Mouse (Mus musculus): ENCODE results near the gene Cops7b. TPM values are rescaled to one million over a fixed set of nuclear protein-coding genes. Genes with fewer than 3 reads are reported as not detected.

Cops7b gene
- polyA plus RNA-seq (2012; fragmentation: generic; extraction: Trizol), result 10 to 100 TPM; 12.1 to 15.8 TPM

DNA sequence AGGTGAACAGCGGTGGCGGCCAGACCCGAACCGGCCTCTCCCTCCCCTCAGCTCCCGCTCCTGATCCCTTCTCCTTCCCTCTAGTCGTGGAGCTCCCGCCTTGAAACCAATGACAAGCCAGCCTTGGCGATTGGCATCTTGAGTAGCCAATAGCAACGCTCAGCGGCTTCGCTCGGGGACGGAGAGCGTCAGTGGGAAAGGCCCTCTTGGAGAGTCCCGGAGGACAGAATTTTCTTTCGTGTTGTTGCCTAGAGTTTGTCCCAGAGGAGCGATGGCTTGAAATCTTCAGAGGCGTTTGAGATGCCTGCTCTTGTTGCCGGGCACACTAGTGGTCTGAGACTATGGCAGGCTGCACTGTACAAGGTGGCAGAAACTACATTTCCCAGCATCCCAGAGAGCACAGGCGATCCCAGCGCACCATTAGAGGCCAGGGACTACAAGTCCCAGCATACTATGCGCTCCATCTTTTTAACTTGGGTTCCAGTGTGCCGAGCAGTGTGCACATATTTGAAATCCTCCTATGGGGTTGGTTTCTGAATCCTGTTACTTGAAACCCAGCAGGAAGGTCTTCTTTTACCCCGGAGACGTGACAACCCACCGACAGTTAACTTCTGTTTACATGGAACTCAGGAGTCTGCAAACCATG, at the start of gene Cops7b, which contains the start of gene Pde6d:
Gene Cops7b (plus strand): TSS at position 454 of the 646 bp plus-strand sequence.
Gene Pde6d (minus strand): TSS at position 179 of the 646 bp plus-strand sequence.

Other genes starting within 250 kb of the Cops7b start
- gene Ncl, start 223.5 kb upstream of the Cops7b start, polyA plus RNA-seq (2012; fragmentation: generic; extraction: Trizol), result 100 to 1,000 TPM in 1 of 2 experiments, 10 to 100 TPM in 1; 69.8 to 102 TPM
- under 1 TPM in 1 of 2 experiments, not detected in 1; 0.04 TPM for gene Nmur1, start 156.7 kb upstream of the Cops7b start, polyA plus RNA-seq (2012; fragmentation: generic; extraction: Trizol)
- gene Tex44, start 156.6 kb upstream of the Cops7b start, polyA plus RNA-seq (2012; fragmentation: generic; extraction: Trizol), result not detected
- gene Ptma, start 56.2 kb upstream of the Cops7b start, polyA plus RNA-seq (2012; fragmentation: generic; extraction: Trizol), result 1,000 to 10,000 TPM in 1 of 2 experiments, 100 to 1,000 TPM in 1; 531 to 1,518 TPM
- 10 to 100 TPM; 21.9 to 66.1 TPM for gene Pde6d, start 275 bp upstream of the Cops7b start, polyA plus RNA-seq (2012; fragmentation: generic; extraction: Trizol)
- gene Nppc, start 87.7 kb downstream of the Cops7b start, polyA plus RNA-seq (2012; fragmentation: generic; extraction: Trizol), result not detected
- gene Dis3l2, start 120.9 kb downstream of the Cops7b start, polyA plus RNA-seq (2012; fragmentation: generic; extraction: Trizol), result 10 to 100 TPM in 1 of 2 experiments, 1 to 10 TPM in 1; 3.6 to 10.0 TPM